Mouse (Mus musculus): ENCODE data around the gene Vars. TPM values are rescaled to one million over a fixed set of nuclear protein-coding genes. Genes with fewer than 3 reads are reported as not detected.
"Not testable (repeated sequence)": the region's sequence is repeated elsewhere in the genome, so short reads cannot be mapped to it uniquely, and the experiment has no call there.

Vars gene
- polyA plus RNA-seq, 1 experiment: 49.8 TPM

- no peak for DNase-seq (ENCODE audit: low spot score)
Measured at GRCm38 (mm10) chr17:35024261-35024660, 23.5 kb downstream of the Vars start.

DNA sequence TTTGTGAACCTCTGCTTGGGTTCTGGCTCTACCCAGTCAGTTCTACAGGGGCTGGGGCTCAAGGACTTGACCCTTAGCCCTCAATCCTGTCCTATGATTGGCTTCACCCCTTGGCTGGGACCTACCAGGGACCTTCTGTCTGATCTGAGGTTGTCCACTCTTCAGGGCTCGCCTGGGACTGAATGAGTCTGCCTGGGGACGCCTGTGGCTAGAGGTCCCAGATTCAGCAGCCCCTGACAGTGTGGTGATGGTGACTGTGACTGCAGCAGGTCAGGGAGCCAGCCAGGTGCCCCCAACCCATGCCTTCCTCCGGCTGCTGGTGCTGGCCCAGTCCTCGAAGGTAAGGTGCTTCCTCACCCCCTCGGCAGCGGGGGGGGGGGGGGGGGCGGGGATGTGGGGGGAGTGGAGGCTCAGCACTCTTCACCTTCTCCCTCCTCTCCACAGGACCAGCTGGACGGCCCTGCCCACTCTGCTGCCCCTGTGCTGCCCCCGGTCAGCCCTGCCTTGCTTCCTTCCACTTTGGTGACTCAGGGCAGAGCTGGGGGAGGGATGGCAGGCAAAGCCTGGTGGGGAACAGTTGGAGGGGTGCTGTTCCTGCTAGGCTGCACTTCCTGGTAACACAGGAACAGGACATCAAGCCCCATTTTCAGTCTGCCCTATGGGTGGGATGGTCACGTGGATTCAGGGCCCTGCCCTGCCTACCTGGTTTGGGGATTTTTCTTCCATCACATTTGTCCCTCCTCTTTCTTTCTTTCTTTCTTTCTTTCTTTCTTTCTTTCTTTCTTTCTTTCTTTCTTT lies 24.1 kb downstream of the Vars start:
- no peak for DNase-seq (ENCODE audit: low spot score)

- no peak for DNase-seq (ENCODE audit: low spot score)
Measured at GRCm38 (mm10) chr17:35026206-35026605, 25.4 kb downstream of the Vars start.

DNA sequence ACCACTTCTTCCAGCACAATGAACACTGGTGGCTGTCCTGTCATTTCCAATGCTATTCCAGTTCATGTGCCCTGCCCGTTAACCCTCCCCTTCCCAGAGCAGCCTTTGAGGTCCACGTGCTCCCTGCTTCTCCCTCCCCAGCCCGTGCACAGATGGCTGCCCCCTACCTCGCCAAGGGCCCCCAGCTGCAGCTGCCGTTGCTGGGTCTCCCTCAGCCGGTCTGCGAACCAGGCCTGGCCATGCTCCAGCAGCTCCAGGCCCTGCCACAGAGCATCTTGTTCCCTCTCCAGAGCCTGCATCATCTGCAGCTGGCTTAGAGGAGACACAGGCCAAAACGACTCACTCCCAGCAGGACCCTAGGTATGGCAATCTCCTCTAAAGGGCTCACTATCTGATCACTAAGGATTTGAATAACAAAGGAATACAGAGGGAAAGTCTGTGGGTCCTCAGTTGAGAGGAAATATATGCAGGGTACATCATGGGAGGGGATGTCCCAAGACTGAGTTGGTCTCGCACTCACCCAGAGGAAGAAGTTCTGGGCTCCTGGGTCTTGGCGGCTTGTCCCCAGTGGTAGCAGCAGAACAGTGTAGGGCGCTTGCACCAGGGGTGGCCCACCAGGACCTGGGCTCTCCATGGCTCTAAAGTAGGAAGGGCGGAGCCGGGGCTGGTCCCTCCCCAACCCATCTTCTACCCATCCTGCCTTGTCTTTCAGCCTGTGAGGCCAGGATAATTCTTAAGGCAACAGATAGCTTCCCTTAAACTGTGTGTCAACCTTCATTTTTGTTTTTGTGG lies 26.7 kb downstream of the Vars start, which contains the start of gene Sapcd1:
Gene Sapcd1 (minus strand): TSS at position 740 of the 792 bp plus-strand sequence.
- no peak for DNase-seq (ENCODE audit: low spot score)

GRCm38 (mm10) chr17:35028315-35028714 lies 27.5 kb downstream of the Vars start:
- DNase-seq (ENCODE audit: low spot score): no peak

DNA sequence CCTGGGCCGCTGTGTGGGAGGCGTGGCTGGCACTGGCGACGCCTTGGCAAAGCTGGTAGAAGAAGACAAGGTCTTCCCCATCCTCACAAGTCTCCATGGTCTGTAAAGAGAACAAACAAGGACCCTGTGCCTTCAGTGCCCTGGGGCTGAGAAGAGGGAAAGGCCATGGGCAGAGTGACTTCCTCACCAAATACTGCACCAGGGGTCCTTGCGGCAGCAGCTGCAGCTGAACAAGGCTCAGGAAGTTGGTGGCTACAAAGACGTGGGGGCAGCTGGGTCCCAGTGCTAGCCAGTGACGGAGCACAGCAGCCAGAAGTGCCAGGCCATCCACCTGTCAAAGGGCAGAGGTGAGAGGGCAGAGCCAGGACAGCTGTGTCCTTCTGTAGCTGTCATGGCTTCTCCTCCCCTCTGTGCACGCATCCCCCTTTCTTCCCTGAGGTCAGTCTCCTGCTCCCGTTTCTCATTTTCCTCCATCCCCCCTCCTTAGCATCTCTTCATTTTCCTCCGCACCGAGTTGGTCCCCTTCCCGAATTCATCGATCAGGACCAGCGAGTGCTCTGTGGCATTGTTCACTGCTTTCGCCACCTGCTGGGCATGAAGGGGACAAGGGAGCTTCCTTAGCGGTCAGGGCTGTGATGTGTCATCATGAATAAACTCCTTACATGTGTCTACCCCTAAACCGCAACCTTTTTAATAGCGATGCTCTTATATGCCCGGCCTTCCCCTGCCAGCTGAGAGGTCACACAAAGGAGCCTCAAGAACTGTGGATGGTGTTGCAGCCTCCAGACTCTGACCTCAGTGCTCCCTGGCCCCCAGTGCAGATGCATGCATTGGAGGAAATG lies 29.1 kb downstream of the Vars start:
- no peak for DNase-seq (ENCODE audit: low spot score)

GRCm38 (mm10) chr17:35031272-35031671 lies 30.5 kb downstream of the Vars start:
- DNase-seq (ENCODE audit: low spot score): no peak

- no peak for DNase-seq (ENCODE audit: low spot score)
Measured at GRCm38 (mm10) chr17:35031880-35032279, 31.1 kb downstream of the Vars start.

GRCm38 (mm10) chr17:35032323-35032870 lies 31.6 kb downstream of the Vars start:
- no peak for DNase-seq (ENCODE audit: low spot score)

DNA sequence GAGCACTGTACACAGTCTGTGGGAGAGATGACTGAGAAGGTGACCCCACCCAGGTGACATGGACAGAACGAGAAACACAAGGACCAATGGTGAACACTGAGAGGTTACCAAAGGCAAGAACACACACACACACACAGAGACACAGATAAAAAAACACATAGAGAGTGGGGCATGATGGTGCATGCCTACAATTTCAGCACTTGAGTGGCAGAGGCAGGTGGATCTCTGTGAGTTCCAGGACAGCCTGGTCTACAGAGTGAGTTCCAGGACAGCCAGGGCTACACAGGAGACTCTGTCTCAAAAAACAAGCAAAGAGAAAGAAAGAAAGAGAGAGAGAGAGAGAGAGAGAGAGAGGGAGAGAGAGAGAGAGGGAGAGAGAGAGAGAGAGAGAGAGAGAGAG lies 32.9 kb downstream of the Vars start:
- DNase-seq (ENCODE audit: low spot score): not testable (repeated sequence)

GRCm38 (mm10) chr17:35034896-35035295 lies 34.1 kb downstream of the Vars start:
- no peak for DNase-seq (ENCODE audit: low spot score)

- no peak for DNase-seq (ENCODE audit: low spot score)
Measured at GRCm38 (mm10) chr17:35039121-35039873, 38.5 kb downstream of the Vars start.

DNA sequence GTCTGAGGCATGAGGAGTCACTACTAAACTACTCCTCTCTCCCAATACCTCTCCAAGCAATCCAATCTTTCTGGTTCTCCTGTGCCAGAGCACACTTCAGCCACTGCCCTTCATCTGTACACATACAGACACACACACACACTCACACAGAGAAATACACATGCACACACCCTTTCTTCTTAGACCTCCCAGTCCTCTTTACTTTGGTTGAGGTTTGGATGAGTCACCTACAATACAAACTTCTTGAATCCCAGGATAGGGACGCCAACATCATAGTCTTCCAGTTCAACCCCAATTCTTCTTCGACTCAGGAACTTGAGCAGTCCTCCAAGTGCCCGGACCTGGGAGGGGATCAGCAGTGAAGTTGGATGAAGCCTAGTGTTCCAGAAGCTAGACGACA lies 43.0 kb downstream of the Vars start:
- DNase-seq (ENCODE audit: low spot score): no peak

DNA sequence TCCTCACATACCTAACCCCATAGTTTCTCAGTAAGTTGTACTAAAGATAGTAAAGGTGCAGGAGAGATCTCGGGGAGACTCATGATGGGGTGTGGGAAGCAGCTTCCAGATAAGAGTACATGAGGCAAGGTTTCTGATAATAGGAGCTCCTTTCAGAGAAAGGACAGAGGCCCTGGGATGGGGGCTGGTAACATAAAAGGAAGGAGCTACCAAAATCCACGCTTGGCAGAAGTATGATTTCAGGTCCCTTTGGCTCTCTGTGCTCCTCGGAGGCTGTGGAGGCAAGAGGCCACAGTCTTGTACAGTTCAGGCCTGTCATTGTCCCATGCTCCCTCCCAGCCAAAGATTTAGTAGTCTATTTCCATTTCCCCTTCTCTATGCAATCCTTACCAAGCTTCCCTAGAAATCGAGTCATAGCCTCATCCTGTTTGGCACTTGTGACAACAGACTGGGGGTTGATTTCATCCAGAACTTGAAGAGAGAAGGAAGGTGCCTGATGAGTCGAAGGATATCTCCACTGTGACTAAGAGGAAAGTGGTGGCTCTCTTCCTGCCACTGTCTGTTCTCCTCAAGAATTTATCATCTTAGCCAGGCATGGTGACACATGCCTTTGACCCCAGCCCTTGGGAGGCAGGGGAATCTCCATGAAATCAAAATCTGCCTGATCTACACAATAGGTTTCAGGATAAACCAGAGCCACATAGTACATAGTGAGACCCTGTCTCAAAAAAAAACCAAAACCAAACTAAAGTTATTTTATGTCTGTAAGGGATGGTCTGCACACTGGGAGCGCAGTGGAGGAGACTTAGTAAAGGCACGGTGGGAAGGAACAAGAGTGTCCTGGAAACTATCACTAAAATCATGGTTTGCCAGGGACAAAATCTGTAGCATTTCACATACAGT lies 44.4 kb downstream of the Vars start:
- DNase-seq (ENCODE audit: low spot score): no peak

GRCm38 (mm10) chr17:35045807-35046680 lies 45.3 kb downstream of the Vars start:
- DNase-seq (ENCODE audit: low spot score): no peak

DNA sequence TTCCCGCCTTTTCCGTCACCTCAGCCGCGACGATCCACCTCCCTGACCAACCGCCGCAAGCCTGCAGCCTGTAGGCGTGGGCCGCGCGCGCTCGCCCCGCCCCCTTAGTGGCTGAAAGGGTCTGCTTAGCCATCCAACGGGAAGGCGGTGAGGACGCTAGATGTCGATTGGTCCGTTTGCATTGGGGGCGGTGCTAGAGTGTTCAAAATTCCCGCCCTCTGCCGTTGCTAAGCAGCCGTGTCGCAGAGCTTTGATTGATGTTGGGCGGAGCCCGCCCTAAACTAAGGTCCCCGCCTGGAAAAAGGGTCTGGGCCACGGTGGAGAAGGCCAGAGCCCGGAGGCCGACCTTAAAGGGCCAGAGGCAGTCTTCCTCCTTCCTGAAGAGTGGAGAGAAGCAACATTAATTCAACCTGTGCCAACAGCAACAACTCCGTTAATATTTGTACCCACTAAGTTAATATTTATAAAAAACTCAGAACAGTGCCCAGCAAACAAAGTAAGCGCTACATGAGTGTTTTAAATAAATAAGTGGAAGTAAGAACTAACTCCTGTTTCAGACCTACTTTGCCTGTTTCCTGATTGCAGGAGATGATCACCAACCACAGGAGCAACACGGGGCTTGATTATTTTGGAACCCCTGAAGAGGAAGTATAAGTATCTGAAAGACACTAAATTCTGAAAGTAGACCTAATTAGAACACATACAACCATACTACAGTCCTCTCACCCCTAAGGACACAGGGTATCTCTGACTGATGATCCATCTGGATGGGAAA lies 46.1 kb downstream of the Vars start, which contains the start of gene Msh5:
Gene Msh5 (minus strand): TSS at position 65 of the 775 bp plus-strand sequence.
- peak; percentile 79 for DNase-seq (ENCODE audit: low spot score)

- no peak for DNase-seq (ENCODE audit: low spot score)
Measured at GRCm38 (mm10) chr17:35047688-35048087, 46.9 kb downstream of the Vars start.

Data from urinary bladder, adult 2 months (tissue).